Mouse (Mus musculus) megakaryocyte progenitor cell, adult 5-6 weeks (primary cell): ENCODE results near the gene Fcer1g. TPM values are rescaled to one million over a fixed set of nuclear protein-coding genes. Genes with fewer than 3 reads are reported as not detected.

Experiments used
- ATAC-seq: replicated peaks from 2 replicates; pipeline ENCODE4 v1.8.0; 2016; ENCODE audit warnings: mild to moderate bottlenecking, moderate TSS enrichment, inconsistent platforms; ENCODE audit not compliant: poor library complexity
- total RNA-seq, 2 experiments: library from RNA; stranded (forward) in 1 of 2; stranded (reverse) in 1 of 2; fragments of 157-497, 149-512 nt in 1 of 2; fragments of 200-1000 nt in 1 of 2; gene quantifications; 2 replicates each; pipeline versions ENCODE4 v1.2.3 to v1.2.4; 2015 to 2017

Fcer1g gene
- total RNA-seq, 2 experiments from 2014 or later, result 178 to 293 TPM

- ATAC-seq, result no peak
Measured at GRCm38 (mm10) chr1:171189476-171190114, 44.6 kb downstream of the Fcer1g start.

GRCm38 (mm10) chr1:171189046-171189445, 45.1 kb downstream of the Fcer1g start:
- no peak for ATAC-seq

GRCm38 (mm10) chr1:171187851-171188700, 46.1 kb downstream of the Fcer1g start:
- ATAC-seq, result peak; percentile 51

GRCm38 (mm10) chr1:171185655-171186054, 48.5 kb downstream of the Fcer1g start:
- no peak for ATAC-seq

GRCm38 (mm10) chr1:171184314-171184713, 49.9 kb downstream of the Fcer1g start:
- peak; percentile 81 for ATAC-seq

- 0 out of 2 replicates have a peak, but pooled peaks have one; percentile 25 for ATAC-seq
Measured at GRCm38 (mm10) chr1:171183620-171184019, 50.5 kb downstream of the Fcer1g start.

GRCm38 (mm10) chr1:171183025-171183424, 51.1 kb downstream of the Fcer1g start:
- ATAC-seq, result no peak

Other genes starting within 250 kb of the Fcer1g start
- gene Fcgr4, start 215.4 kb downstream of the Fcer1g start, total RNA-seq (2015), result 5.4 and 10.5 TPM in 2 replicates
- gene Fcgr4, start 215.4 kb downstream of the Fcer1g start, total RNA-seq (2017), result 7.7 and 8.0 TPM in 2 replicates
- 384 and 416 TPM in 2 replicates for gene Fcgr3, start 169.4 kb downstream of the Fcer1g start, total RNA-seq (2015)
- 406 and 474 TPM in 2 replicates for gene Fcgr3, start 169.4 kb downstream of the Fcer1g start, total RNA-seq (2017)
- gene Cfap126, start 120.4 kb downstream of the Fcer1g start, total RNA-seq (2015), result 2.0 and 4.2 TPM in 2 replicates
- 1.0 and 4.8 TPM in 2 replicates for gene Cfap126, start 120.4 kb downstream of the Fcer1g start, total RNA-seq (2017)
- 154 and 160 TPM in 2 replicates for gene Sdhc, start 83.8 kb downstream of the Fcer1g start, total RNA-seq (2015)
- gene Sdhc, start 83.8 kb downstream of the Fcer1g start, total RNA-seq (2017), result 63.2 and 69.4 TPM in 2 replicates
- gene Mpz, start 83.7 kb downstream of the Fcer1g start, total RNA-seq (2015), result not detected in 2 replicates
- not detected in 2 replicates for gene Mpz, start 83.7 kb downstream of the Fcer1g start, total RNA-seq (2017)
- gene Pcp4l1, start 38.1 kb downstream of the Fcer1g start, total RNA-seq (2015), result 12.8 and 14.4 TPM in 2 replicates
- 7.1 and 8.5 TPM in 2 replicates for gene Pcp4l1, start 38.1 kb downstream of the Fcer1g start, total RNA-seq (2017)
- not detected in 2 replicates for gene Nr1i3, start 20.4 kb downstream of the Fcer1g start, total RNA-seq (2015)
- gene Nr1i3, start 20.4 kb downstream of the Fcer1g start, total RNA-seq (2017), result 0.12 and 0.17 TPM in 2 replicates
- 13.0 and 15.4 TPM in 2 replicates for gene Tomm40l, start 11.9 kb downstream of the Fcer1g start, total RNA-seq (2015)
- gene Tomm40l, start 11.9 kb downstream of the Fcer1g start, total RNA-seq (2017), result 18.2 and 25.7 TPM in 2 replicates
- 0.94 and 2.3 TPM in 2 replicates for gene Apoa2, start 9.3 kb downstream of the Fcer1g start, total RNA-seq (2015)
- not detected in 2 replicates for gene Apoa2, start 9.3 kb downstream of the Fcer1g start, total RNA-seq (2017)
- gene Adamts4, start 16.1 kb upstream of the Fcer1g start, total RNA-seq (2015), result not detected in 2 replicates
- not detected in 2 replicates for gene Adamts4, start 16.1 kb upstream of the Fcer1g start, total RNA-seq (2017)
- 255 and 280 TPM in 2 replicates for gene Ndufs2, start 17.0 kb upstream of the Fcer1g start, total RNA-seq (2015)
- 323 and 395 TPM in 2 replicates for gene Ndufs2, start 17.0 kb upstream of the Fcer1g start, total RNA-seq (2017)
- 14.7 and 16.1 TPM in 2 replicates for gene B4galt3, start 36.0 kb upstream of the Fcer1g start, total RNA-seq (2015)
- 18.0 and 22.6 TPM in 2 replicates for gene B4galt3, start 36.0 kb upstream of the Fcer1g start, total RNA-seq (2017)
- 18.0 and 20.2 TPM in 2 replicates for gene Ppox, start 46.8 kb upstream of the Fcer1g start, total RNA-seq (2015)
- gene Ppox, start 46.8 kb upstream of the Fcer1g start, total RNA-seq (2017), result 10.3 and 15.0 TPM in 2 replicates
- 36.0 and 38.2 TPM in 2 replicates for gene Usp21, start 53.6 kb upstream of the Fcer1g start, total RNA-seq (2015)
- gene Usp21, start 53.6 kb upstream of the Fcer1g start, total RNA-seq (2017), result 18.7 and 24.5 TPM in 2 replicates
- gene Ufc1, start 60.7 kb upstream of the Fcer1g start, total RNA-seq (2015), result 127 and 149 TPM in 2 replicates
- 93.2 and 115 TPM in 2 replicates for gene Ufc1, start 60.7 kb upstream of the Fcer1g start, total RNA-seq (2017)
- 24.6 and 25.4 TPM in 2 replicates for gene Dedd, start 94.8 kb upstream of the Fcer1g start, total RNA-seq (2015)
- gene Dedd, start 94.8 kb upstream of the Fcer1g start, total RNA-seq (2017), result 11.6 and 18.6 TPM in 2 replicates
- 7.6 and 9.8 TPM in 2 replicates for gene Nit1, start 111.3 kb upstream of the Fcer1g start, total RNA-seq (2015)
- gene Nit1, start 111.3 kb upstream of the Fcer1g start, total RNA-seq (2017), result 31.7 and 34.1 TPM in 2 replicates
- 50.2 and 52.3 TPM in 2 replicates for gene Pfdn2, start 111.3 kb upstream of the Fcer1g start, total RNA-seq (2015)
- gene Pfdn2, start 111.3 kb upstream of the Fcer1g start, total RNA-seq (2017), result 35.5 and 52.3 TPM in 2 replicates
- 0.96 TPM in 1 of 2 replicates, not detected in the other for gene Klhdc9, start 126.4 kb upstream of the Fcer1g start, total RNA-seq (2015)
- 0.33 and 0.71 TPM in 2 replicates for gene Klhdc9, start 126.4 kb upstream of the Fcer1g start, total RNA-seq (2017)
- gene Nectin4, start 135.7 kb upstream of the Fcer1g start, total RNA-seq (2015), result 0.15 and 0.49 TPM in 2 replicates
- gene Nectin4, start 135.7 kb upstream of the Fcer1g start, total RNA-seq (2017), result 0.37 and 0.84 TPM in 2 replicates
- 30.2 and 31.7 TPM in 2 replicates for gene Arhgap30, start 154.6 kb upstream of the Fcer1g start, total RNA-seq (2015)
- gene Arhgap30, start 154.6 kb upstream of the Fcer1g start, total RNA-seq (2017), result 68.0 and 70.5 TPM in 2 replicates
- 16.3 and 17.1 TPM in 2 replicates for gene Usf1, start 176.9 kb upstream of the Fcer1g start, total RNA-seq (2015)
- 61.3 and 64.3 TPM in 2 replicates for gene Usf1, start 176.9 kb upstream of the Fcer1g start, total RNA-seq (2017)
- 0.42 and 0.67 TPM in 2 replicates for gene Tstd1, start 184.5 kb upstream of the Fcer1g start, total RNA-seq (2015)
- gene Tstd1, start 184.5 kb upstream of the Fcer1g start, total RNA-seq (2017), result 1.9 and 3.8 TPM in 2 replicates
- 0.15 and 0.44 TPM in 2 replicates for gene F11r, start 203.2 kb upstream of the Fcer1g start, total RNA-seq (2015)
- gene F11r, start 203.2 kb upstream of the Fcer1g start, total RNA-seq (2017), result 0.68 TPM in 1 of 2 replicates, not detected in the other